Mouse (Mus musculus): ENCODE measurements at regions not wholly inside any gene's neighbourhood (a gene's known extent, or its start where the extent isn't known, plus 50 kb on each side); places are given as distances from the start of the nearest gene placed in this dataset.

- DNase-seq (ENCODE audit: low spot score), result no peak
Observed at GRCm38 (mm10) chr4:48871105-48871504, 188.0 kb upstream of the Plppr1 start.

- DNase-seq (ENCODE audit: low spot score), result no peak
Observed at GRCm38 (mm10) chr4:48889074-48889592, 169.9 kb upstream of the Plppr1 start.

DNA sequence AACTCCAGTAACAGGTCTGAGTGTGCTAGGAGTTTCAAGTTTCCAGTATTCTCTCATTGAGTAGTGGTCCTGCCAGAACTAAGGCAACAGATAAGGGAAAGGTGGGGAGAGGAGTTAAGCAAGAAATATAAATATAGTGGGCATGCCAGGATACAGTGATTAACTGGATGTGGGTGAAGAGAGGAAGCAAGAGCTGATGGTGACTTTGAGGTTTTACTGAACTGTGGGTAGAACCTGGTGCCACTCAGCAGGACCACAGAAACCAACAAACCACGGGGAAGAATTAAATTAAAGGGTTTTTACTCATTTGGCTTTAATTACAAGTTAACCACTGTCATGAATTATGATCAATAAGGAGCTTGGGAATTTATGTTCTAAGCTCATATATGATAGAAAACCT lies 154.5 kb upstream of the Plppr1 start:
- no peak for DNase-seq (ENCODE audit: low spot score)

DNA sequence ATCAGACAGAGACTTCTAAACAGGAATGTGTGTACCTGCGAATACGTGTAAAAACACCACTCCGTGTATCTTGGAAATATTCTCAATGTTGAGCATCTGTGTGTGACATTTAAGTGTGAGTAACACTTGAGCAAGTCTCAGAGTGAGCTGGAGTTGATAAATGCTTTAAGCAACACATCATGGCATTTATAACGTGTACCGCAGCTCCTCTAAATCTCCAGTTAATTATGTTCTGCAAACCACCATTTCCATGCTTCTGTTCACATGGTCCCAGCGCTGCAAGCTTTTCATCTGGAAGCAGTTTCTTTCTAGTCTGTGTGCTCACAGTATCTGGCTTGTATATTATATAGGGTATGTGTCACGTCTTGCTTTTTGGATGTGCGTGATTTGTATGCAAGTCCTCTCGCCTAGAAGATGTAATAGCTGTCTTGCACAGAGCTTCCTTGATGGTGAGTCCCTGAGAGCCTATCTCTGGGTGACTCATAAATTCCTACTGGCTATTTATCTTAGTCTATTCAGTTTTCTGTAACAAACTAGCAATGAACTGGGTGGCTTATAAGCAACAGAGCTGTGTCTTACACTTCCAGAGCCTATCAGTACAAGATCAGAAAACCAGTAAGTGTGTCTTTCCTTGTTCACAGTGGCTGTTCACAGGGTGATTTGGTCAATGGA lies 153.7 kb upstream of the Plppr1 start:
- DNase-seq (ENCODE audit: low spot score), result no peak

DNA sequence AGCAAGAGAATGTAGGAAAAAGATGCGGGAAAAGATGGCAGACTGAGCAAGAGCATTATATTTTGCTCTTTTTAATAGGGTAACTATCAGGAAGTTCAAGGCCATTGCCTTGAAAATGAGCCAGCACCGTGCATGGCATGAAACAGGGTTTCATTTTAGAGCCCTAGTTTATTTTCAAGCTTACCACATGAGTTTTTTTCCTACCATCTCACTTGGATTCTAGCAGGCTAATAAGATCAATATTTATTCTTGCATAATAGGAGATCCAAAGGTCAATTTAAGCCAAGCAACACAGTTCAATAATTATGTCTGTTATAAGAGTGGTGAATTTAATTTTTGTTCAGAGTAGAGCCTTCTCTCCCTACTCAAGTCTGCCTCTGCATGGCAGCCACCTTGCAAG lies 149.9 kb upstream of the Plppr1 start:
- DNase-seq (ENCODE audit: low spot score), result no peak

GRCm38 (mm10) chr4:48913301-48913700 lies 145.8 kb upstream of the Plppr1 start:
- DNase-seq (ENCODE audit: low spot score), result no peak

DNA sequence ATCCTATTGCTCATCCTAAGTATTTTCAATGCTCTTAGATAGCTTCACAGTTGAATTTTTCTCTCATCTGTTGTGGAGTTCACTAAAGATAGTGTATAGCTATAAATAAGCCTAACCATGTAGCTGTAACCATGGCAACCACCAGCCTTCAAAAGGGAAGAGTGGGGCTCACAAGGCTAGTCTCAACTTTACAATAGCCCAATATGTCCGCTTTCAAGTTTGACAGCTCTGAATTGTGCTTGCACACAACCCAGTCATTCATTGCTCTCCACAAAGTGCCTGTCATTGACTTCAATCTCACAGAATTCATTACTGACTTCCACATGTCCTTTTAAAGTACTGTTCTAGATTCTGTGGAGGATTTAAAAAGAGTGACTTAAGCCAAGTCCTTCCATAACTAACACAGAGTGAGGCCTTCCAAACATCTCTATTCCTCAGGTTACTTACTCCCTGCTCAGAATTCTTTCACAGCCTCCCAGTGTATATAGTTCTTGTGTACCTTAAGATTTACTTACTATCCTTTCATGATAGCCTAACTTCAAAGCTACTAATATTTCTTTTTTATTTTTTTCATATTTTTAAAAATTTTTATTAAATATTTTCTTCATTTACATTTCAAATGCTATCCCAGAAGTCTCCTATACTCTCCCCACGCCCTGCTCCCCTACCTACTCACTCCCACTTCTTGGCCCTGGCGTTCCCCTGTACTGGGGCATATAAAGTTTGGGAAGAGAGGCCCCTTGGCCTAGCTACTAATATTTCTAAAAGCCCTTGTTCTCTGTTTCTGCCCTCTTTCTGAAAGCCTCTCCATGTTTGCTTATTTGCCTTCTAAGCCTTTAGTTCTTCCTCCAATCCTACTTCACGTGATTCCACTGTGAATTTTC lies 134.3 kb upstream of the Plppr1 start:
- DNase-seq (ENCODE audit: low spot score), result no peak

GRCm38 (mm10) chr4:48938420-48938819 lies 120.7 kb upstream of the Plppr1 start:
- DNase-seq (ENCODE audit: low spot score), result no peak

DNA sequence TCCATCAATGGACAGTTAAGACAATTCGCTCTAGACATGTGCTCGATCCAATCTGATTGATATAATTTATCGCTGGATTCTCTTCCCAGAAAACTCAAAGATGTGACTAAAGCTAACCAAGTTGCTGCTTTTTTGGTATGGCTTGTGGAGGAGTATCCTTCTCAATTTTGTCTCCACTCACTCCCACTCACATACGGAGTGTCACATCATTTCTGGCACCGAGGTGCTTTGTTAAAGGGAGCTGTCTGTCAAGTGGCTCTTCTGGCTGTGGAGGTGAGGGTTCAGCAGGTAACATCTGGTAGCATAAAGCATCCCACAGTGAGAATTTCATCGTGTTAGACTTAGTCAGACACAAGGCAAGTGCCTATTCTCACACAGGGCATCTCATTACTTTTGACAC lies 120.2 kb upstream of the Plppr1 start:
- no peak for DNase-seq (ENCODE audit: low spot score)

DNA sequence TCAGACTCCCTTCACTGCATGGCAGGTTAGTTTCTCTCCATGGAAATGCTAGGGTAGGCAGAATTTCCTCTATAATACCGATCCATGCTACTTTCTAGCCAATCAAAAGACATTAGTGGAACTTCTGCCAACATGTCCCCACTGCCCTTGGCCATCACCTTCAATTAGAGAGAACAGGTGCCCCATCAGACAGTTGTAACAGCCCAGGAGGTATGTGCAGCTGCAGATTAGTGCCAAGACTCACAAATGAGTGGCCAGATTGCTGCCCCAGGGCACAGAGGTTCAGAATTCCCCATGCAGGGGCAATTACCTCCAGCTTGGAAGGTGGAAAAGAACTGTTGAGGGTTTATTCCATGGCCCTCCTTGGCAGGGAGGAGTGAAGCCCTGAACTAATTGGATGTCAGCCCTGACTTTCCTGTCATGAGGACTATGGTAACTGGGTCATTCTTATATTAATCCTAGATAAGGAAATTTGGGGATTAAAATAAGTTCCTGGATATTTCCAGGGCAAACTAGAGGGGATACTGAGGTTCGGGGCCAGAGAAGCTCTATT lies 113.7 kb upstream of the Plppr1 start:
- DNase-seq (ENCODE audit: low spot score), result no peak

DNA sequence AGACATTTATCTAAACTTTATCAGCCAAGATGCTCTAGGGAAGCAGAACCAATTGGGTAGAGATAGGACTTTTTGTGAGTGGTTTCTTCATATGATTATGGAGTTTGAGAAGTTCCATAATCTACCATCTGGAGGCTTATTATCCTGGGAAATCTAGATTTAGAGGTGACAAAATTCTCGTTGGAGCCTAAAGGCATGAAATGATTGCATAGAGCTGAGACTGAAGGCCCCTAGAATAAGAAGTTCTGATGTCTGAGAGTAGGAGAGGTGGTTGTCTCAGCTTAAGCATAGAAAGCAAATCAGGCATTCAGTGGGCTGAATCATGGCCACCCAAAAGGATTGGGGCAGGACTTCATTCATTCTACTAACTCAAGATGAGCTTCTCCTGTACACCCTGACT lies 106.1 kb upstream of the Plppr1 start:
- DNase-seq (ENCODE audit: low spot score), result no peak

GRCm38 (mm10) chr4:48975810-48976209 lies 83.3 kb upstream of the Plppr1 start:
- no peak for DNase-seq (ENCODE audit: low spot score)

- no peak for DNase-seq (ENCODE audit: low spot score)
Observed at GRCm38 (mm10) chr4:48992021-48992420, 67.1 kb upstream of the Plppr1 start.

Measured in yolk sac, embryonic 10.5 days (tissue).